Mouse (Mus musculus): Measurements from ENCODE around the gene Wdtc1. TPM values are rescaled to one million over a fixed set of nuclear protein-coding genes. Genes with fewer than 3 reads are reported as not detected.

Wdtc1 gene
- total RNA-seq, 2 experiments from 2014 or later, result 58.6 to 59.8 TPM

Small RNA genes within 50 kb of the gene (microRNA-seq; reads per million reads assigned to microRNA genes)
- gene Mir5122, result 5.3 reads per million, percentile 18 among the genes with 10 or more reads in this experiment

Other genes with a start within 250 kb of the Wdtc1 start
- 10 to 100 TPM; 21.5 to 30.3 TPM for gene Wasf2, start 223.0 kb downstream of the Wdtc1 start, total RNA-seq (2021)
- 1 to 10 TPM; 4.9 to 10.0 TPM for gene Cd164l2, start 141.3 kb downstream of the Wdtc1 start, total RNA-seq (2021)
- gene Gpr3, start 140.9 kb downstream of the Wdtc1 start, total RNA-seq (2021), result 1 to 10 TPM; 8.1 to 8.5 TPM
- 1 to 10 TPM; 6.8 to 8.1 TPM for gene Map3k6, start 112.7 kb downstream of the Wdtc1 start, total RNA-seq (2021)
- gene Sytl1, start 90.4 kb downstream of the Wdtc1 start, total RNA-seq (2021), result 1 to 10 TPM; 2.2 to 2.3 TPM
- 10 to 100 TPM; 87.9 to 96.5 TPM for gene Tmem222, start 75.7 kb downstream of the Wdtc1 start, total RNA-seq (2021)
- gene Slc9a1, start 16.2 kb upstream of the Wdtc1 start, total RNA-seq (2021), result 10 to 100 TPM; 48.8 to 56.9 TPM
- gene Tent5b, start 126.7 kb upstream of the Wdtc1 start, total RNA-seq (2021), result not detected
- gene Trnp1, start 145.1 kb upstream of the Wdtc1 start, total RNA-seq (2021), result 100 to 1,000 TPM; 168 to 210 TPM
- not detected for gene Kdf1, start 165.5 kb upstream of the Wdtc1 start, total RNA-seq (2021)
- gene Nudc, start 192.5 kb upstream of the Wdtc1 start, total RNA-seq (2021), result 100 to 1,000 TPM; 139 to 143 TPM
- not detected for gene Nr0b2, start 199.9 kb upstream of the Wdtc1 start, total RNA-seq (2021)
- 10 to 100 TPM in 1 of 2 experiments, 1 to 10 TPM in 1; 9.2 to 10.3 TPM for gene Gpatch3, start 221.3 kb upstream of the Wdtc1 start, total RNA-seq (2021)
- 10 to 100 TPM in 1 of 2 experiments, 1 to 10 TPM in 1; 9.5 to 10.7 TPM for gene Gpn2, start 230.9 kb upstream of the Wdtc1 start, total RNA-seq (2021)
- 1 to 10 TPM; 1.9 to 2.5 TPM for gene Sfn, start 248.7 kb upstream of the Wdtc1 start, total RNA-seq (2021)

Data from left cerebral cortex, postnatal 36 days (tissue).